Mouse (Mus musculus): ENCODE results near the gene Opcml. TPM values are rescaled to one million over a fixed set of nuclear protein-coding genes. Genes with fewer than 3 reads are reported as not detected.

The Opcml gene
- total and polyA plus RNA-seq, 2 experiments from 2014 or later = 48.3 to 88.2 TPM

DNA sequence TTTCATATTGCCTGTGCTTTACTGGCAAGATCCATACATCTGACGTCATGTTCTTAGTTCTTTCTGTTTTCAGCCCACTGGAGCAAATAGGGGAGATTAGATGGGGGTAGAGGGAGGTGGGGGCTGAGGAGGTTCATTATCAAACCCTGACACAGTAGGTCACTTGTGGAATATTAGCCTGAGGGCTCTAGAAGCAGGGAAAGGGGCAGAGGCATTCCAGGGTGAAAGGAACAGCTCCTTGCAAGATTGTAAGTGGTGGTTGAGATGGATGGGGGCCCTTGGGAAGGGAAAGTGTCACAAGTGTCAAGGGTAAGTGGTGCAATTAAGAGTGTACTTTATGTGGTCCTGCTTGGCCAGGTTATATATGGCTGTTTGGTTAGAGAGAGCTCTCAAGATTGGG is 338.2 kb downstream of the Opcml start:
- DNase-seq (ENCODE audit: low spot score) = no peak
- H3K4me2 ChIP-seq (ENCODE audit: low read depth, low read length) = no peak overlapping the region
- H3K4me3 ChIP-seq (ENCODE audit: low read length) = no peak overlapping the region
- no peak for TF ChIP-seq CTCF (IDR thresholded peaks at IDR 0.05; ENCODE audit: low read depth)
- ATAC-seq = no peak
- WGBS = 63% methylated on average over 1 of the region's 1 CpGs
- no peak overlapping the region for H3K27ac ChIP-seq
- no peaks in the 10 kb centered on the region for H3K27me3 ChIP-seq (ENCODE audit: insufficient read depth, low read length)
- H3K36me3 ChIP-seq (ENCODE audit: insufficient read depth, low read length) = no peaks in the 10 kb centered on the region
- H3K4me1 ChIP-seq (ENCODE audit: insufficient read depth, low read length) = no peaks in the 10 kb centered on the region
- H3K9me3 ChIP-seq (ENCODE audit: low read length) = no peaks in the 10 kb centered on the region
- no peak overlapping the region for H3K9ac ChIP-seq (replicated peaks; ENCODE audit: low read length)

GRCm38 (mm10) chr9:28131521-28131920 is 340.9 kb downstream of the Opcml start:
- no peak for ATAC-seq
- no peaks in the 10 kb centered on the region for H3K36me3 ChIP-seq (ENCODE audit: insufficient read depth, low read length)
- H3K4me3 ChIP-seq (ENCODE audit: low read length) = no peak overlapping the region
- WGBS = 43% methylated on average over 1 of the region's 1 CpGs
- no peak for TF ChIP-seq CTCF (IDR thresholded peaks at IDR 0.05; ENCODE audit: low read depth)
- H3K27me3 ChIP-seq (ENCODE audit: insufficient read depth, low read length) = no peaks in the 10 kb centered on the region
- H3K9ac ChIP-seq (replicated peaks; ENCODE audit: low read length) = no peak overlapping the region
- H3K9me3 ChIP-seq (ENCODE audit: low read length) = no peaks in the 10 kb centered on the region
- H3K4me2 ChIP-seq (ENCODE audit: low read depth, low read length) = no peak overlapping the region
- no peak overlapping the region for H3K27ac ChIP-seq
- DNase-seq (ENCODE audit: low spot score) = peak; percentile 25
- no peaks in the 10 kb centered on the region; the same call in 1 of the 2 replicates for H3K4me1 ChIP-seq (ENCODE audit: insufficient read depth, low read length)

DNA sequence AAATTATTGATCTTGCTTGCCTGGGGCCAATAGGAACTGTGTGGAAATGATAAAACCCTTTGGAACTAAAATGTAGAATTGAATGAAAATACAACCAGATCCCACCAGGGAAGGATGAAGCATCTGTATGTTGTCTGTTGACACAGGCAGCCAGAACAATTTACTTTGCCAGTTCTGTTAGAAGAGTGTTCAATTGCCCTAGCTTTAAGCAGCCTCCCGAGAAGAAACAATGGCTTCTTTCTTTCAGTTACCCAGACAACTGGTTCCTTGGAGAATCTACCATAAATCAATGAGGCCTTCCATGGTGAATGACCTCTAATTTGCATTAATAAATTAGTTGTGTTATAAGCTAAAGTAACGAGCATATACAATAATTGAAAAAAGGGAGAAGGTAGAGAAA is 346.0 kb downstream of the Opcml start:
- H3K27ac ChIP-seq = no peak overlapping the region
- no peaks in the 10 kb centered on the region; the same call in 1 of the 2 replicates for H3K4me1 ChIP-seq (ENCODE audit: insufficient read depth, low read length)
- no peaks in the 10 kb centered on the region for H3K36me3 ChIP-seq (ENCODE audit: insufficient read depth, low read length)
- no peak overlapping the region for H3K4me3 ChIP-seq (ENCODE audit: low read length)
- DNase-seq (ENCODE audit: low spot score) = no peak
- WGBS = 21% methylated on average over 2 of the region's 2 CpGs
- no peaks in the 10 kb centered on the region for H3K27me3 ChIP-seq (ENCODE audit: insufficient read depth, low read length)
- no peak for TF ChIP-seq CTCF (IDR thresholded peaks at IDR 0.05; ENCODE audit: low read depth)
- H3K4me2 ChIP-seq (ENCODE audit: low read depth, low read length) = no peak overlapping the region
- no peak overlapping the region for H3K9ac ChIP-seq (replicated peaks; ENCODE audit: low read length)
- no peak for ATAC-seq
- H3K9me3 ChIP-seq (ENCODE audit: low read length) = no peaks in the 10 kb centered on the region

DNA sequence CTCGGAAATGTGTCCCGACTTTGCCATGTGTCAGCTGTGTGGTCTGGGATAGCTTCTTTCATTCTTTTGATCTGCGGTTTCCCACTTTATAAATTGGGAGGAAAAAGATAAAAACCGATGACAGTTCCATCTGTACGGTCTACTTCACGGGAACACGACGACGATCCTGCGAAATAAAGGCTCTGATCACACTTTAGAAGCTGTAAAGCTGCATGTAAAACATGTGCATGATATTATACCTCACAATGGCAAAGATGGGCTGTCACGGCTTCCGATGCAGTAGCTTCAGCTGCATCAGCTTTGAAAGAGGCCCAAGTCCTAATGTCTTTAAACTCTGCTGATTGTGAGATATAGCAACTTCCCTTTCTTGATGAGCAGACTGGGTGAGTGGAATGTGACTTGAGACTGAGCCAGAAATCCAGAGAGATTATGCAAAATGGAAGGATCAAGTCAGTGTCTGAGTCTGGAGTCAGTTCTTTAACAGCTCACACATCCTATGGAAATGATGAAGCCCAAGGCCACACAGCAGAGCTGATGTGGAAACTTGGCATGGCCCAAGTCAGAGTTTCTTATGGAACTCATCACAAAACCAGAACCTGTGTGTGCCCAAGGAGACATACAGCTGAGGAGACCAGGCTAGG is 349.5 kb downstream of the Opcml start:
- ATAC-seq = no peak
- no peak for DNase-seq (ENCODE audit: low spot score)
- no peak overlapping the region for H3K9ac ChIP-seq (replicated peaks; ENCODE audit: low read length)
- H3K4me2 ChIP-seq (ENCODE audit: low read depth, low read length) = no peak overlapping the region
- H3K36me3 ChIP-seq (ENCODE audit: insufficient read depth, low read length) = no peaks in the 10 kb centered on the region
- no peak for TF ChIP-seq CTCF (IDR thresholded peaks at IDR 0.05; ENCODE audit: low read depth)
- no peaks in the 10 kb centered on the region for H3K27me3 ChIP-seq (ENCODE audit: insufficient read depth, low read length)
- no peaks in the 10 kb centered on the region for H3K9me3 ChIP-seq (ENCODE audit: low read length)
- WGBS = 81% methylated on average over 12 of the region's 12 CpGs
- no peak overlapping the region for H3K27ac ChIP-seq
- no peak overlapping the region for H3K4me3 ChIP-seq (ENCODE audit: low read length)
- H3K4me1 ChIP-seq (ENCODE audit: insufficient read depth, low read length) = no peaks in the 10 kb centered on the region; the same call in 1 of the 2 replicates

DNA sequence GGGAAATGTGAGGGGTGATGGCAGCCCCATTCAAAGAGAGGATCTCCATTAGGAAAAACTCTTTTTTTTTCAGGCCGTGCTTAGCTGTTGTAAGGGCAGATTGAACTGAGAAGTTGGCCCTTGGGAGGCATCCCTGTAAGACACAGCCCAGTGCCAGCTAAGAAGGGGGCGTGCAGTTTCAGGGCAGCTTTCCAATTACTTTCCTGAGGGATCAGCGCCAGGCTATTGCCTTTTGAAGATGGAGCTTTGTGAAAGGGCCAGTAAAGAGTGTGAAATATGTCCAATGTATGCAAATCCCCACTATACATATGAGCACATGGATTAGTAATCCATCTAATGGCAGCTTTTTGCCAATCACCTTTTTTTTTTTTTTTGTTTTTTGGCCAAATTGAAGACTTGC is 358.9 kb downstream of the Opcml start:
- ATAC-seq = no peak
- H3K27me3 ChIP-seq (ENCODE audit: insufficient read depth, low read length) = no peaks in the 10 kb centered on the region
- no peaks in the 10 kb centered on the region for H3K36me3 ChIP-seq (ENCODE audit: insufficient read depth, low read length)
- no peak overlapping the region for H3K9ac ChIP-seq (replicated peaks; ENCODE audit: low read length)
- H3K4me2 ChIP-seq (ENCODE audit: low read depth, low read length) = no peak overlapping the region
- peak; percentile 56 for DNase-seq (ENCODE audit: low spot score)
- H3K4me3 ChIP-seq (ENCODE audit: low read length) = no peak overlapping the region
- no peaks in the 10 kb centered on the region for H3K9me3 ChIP-seq (ENCODE audit: low read length)
- H3K4me1 ChIP-seq (ENCODE audit: insufficient read depth, low read length) = no peaks in the 10 kb centered on the region; the same call in 1 of the 2 replicates
- WGBS = 34% methylated on average over 3 of the region's 3 CpGs
- TF ChIP-seq CTCF (IDR thresholded peaks at IDR 0.05; ENCODE audit: low read depth) = no peak
- no peak overlapping the region for H3K27ac ChIP-seq

GRCm38 (mm10) chr9:28153748-28154147 is 363.2 kb downstream of the Opcml start:
- ATAC-seq (no peak), DNase-seq (ENCODE audit: low spot score) (no peak)
- Histone ChIP-seq H3K27me3 (ENCODE audit: insufficient read depth, low read length) (no peaks in the 10 kb centered on the region), H3K9me3 (ENCODE audit: low read length) (no peaks in the 10 kb centered on the region), H3K4me3 (ENCODE audit: low read length) (no peak overlapping the region), H3K27ac (no peak overlapping the region), H3K9ac (replicated peaks; ENCODE audit: low read length) (no peak overlapping the region), H3K36me3 (ENCODE audit: insufficient read depth, low read length) (no peaks in the 10 kb centered on the region), H3K4me1 (ENCODE audit: insufficient read depth, low read length) (no peaks in the 10 kb centered on the region; the same call in 1 of the 2 replicates), H3K4me2 (ENCODE audit: low read depth, low read length) (no peak overlapping the region)
- WGBS = 56% methylated on average over 6 of the region's 6 CpGs
- no peak for TF ChIP-seq CTCF (IDR thresholded peaks at IDR 0.05; ENCODE audit: low read depth)

DNA sequence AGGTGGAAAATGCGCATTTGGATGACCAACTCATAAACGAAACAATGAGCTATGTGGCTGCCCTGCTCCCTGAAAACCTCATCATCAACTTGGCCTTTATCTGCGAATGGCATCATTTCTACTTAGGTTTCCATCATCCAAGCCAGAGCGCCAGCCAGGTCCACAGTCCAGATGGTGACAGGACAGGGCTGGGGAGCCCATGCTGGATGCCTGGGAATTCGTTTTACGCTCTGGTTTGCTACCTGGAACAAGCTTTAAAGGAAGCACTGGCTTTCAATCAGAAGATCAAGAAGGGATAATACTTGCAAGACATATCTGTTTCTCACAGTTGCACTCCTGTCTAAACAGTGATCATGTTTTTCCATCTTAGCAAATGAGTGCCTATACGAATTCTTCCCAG is 366.5 kb downstream of the Opcml start:
- no peak for ATAC-seq
- 93% methylated on average over 7 of the region's 7 CpGs for WGBS

More for the DNA sequence above, 366.5 kb downstream of the Opcml start:
- no peaks in the 10 kb centered on the region for H3K9me3 ChIP-seq (ENCODE audit: low read length)
- no peak for DNase-seq (ENCODE audit: low spot score)
- H3K4me3 ChIP-seq (ENCODE audit: low read length) = no peak overlapping the region
- no peaks in the 10 kb centered on the region for H3K36me3 ChIP-seq (ENCODE audit: insufficient read depth, low read length)
- no peak overlapping the region for H3K9ac ChIP-seq (replicated peaks; ENCODE audit: low read length)
- no peak overlapping the region for H3K4me2 ChIP-seq (ENCODE audit: low read depth, low read length)
- no peaks in the 10 kb centered on the region for H3K4me1 ChIP-seq (ENCODE audit: insufficient read depth, low read length)
- H3K27ac ChIP-seq = no peak overlapping the region
- no peak for TF ChIP-seq CTCF (IDR thresholded peaks at IDR 0.05; ENCODE audit: low read depth)
- H3K27me3 ChIP-seq (ENCODE audit: insufficient read depth, low read length) = no peaks in the 10 kb centered on the region
